Mouse (Mus musculus) lung, postnatal 4 days (tissue): ENCODE data around the gene Mettl7a1.
"Not testable (repeated sequence)": the region's sequence is repeated elsewhere in the genome, so short reads cannot be mapped to it uniquely, and the experiment has no call there.

Experiments
- DNase-seq, 2 experiments: peaks; one replicate each; pipeline ENCODE4 v3.0.0; 2021

Mettl7a1 gene

GRCm38 (mm10) chr15:100303428-100304018, 417 bp upstream of the Mettl7a1 start:
- DNase-seq, result peak in 1 of 2 experiments; percentile 46

GRCm38 (mm10) chr15:100306201-100306600, 2.3 kb downstream of the Mettl7a1 start:
- no peak for DNase-seq

- peak in 1 of 2 experiments; percentile 32 for DNase-seq
Measured at GRCm38 (mm10) chr15:100307438-100308096, 3.6 kb downstream of the Mettl7a1 start.

- no peak for DNase-seq
Measured at GRCm38 (mm10) chr15:100312346-100312745, 8.4 kb downstream of the Mettl7a1 start.

GRCm38 (mm10) chr15:100314448-100315145, 10.7 kb downstream of the Mettl7a1 start:
- no peak for DNase-seq

GRCm38 (mm10) chr15:100318014-100318671, 14.2 kb downstream of the Mettl7a1 start:
- peak; percentile 54 to 74 for DNase-seq

GRCm38 (mm10) chr15:100319884-100320283, 15.9 kb downstream of the Mettl7a1 start:
- no peak for DNase-seq

- DNase-seq, result peak in 1 of 2 experiments; percentile 32
Measured at GRCm38 (mm10) chr15:100320295-100320905, 16.5 kb downstream of the Mettl7a1 start.

GRCm38 (mm10) chr15:100321134-100321533, 17.2 kb downstream of the Mettl7a1 start:
- DNase-seq, result peak; percentile 76 to 81

GRCm38 (mm10) chr15:100324021-100324591, 20.2 kb downstream of the Mettl7a1 start:
- peak in 1 of 2 experiments; percentile 42 for DNase-seq

GRCm38 (mm10) chr15:100325235-100325634, 21.3 kb downstream of the Mettl7a1 start:
- no peak for DNase-seq

- not testable (repeated sequence) for DNase-seq
Measured at GRCm38 (mm10) chr15:100328089-100328488, 24.1 kb downstream of the Mettl7a1 start.

GRCm38 (mm10) chr15:100329336-100329735, 25.4 kb downstream of the Mettl7a1 start:
- DNase-seq, result not testable (repeated sequence)

GRCm38 (mm10) chr15:100330739-100331138, 26.8 kb downstream of the Mettl7a1 start:
- DNase-seq, result no peak

- DNase-seq, result not testable (repeated sequence)
Measured at GRCm38 (mm10) chr15:100332077-100332961, 28.4 kb downstream of the Mettl7a1 start.

GRCm38 (mm10) chr15:100334629-100335028, 30.7 kb downstream of the Mettl7a1 start, which contains the start of gene Mettl7a3:
Mettl7a3 (plus strand) TSS chr15:100334929.
- no peak for DNase-seq

GRCm38 (mm10) chr15:100337328-100337727, 33.4 kb downstream of the Mettl7a1 start:
- not testable (repeated sequence) for DNase-seq

GRCm38 (mm10) chr15:100337847-100338246, 33.9 kb downstream of the Mettl7a1 start:
- DNase-seq, result peak; percentile 63 to 74

- peak; percentile 22 to 44 for DNase-seq
Measured at GRCm38 (mm10) chr15:100341314-100341980, 37.5 kb downstream of the Mettl7a1 start.

GRCm38 (mm10) chr15:100345484-100345883, 41.5 kb downstream of the Mettl7a1 start:
- no peak for DNase-seq

GRCm38 (mm10) chr15:100346761-100347160, 42.8 kb downstream of the Mettl7a1 start:
- no peak for DNase-seq
